Mouse (Mus musculus) midbrain, postnatal 0 days (tissue): Measurements from ENCODE around the gene Btf3l4. TPM values are rescaled to one million over a fixed set of nuclear protein-coding genes. Genes with fewer than 3 reads are reported as not detected.

Experiments
- ATAC-seq: fragments of 200-750 bp; cut with Nextera tagmentation; 2 replicates; pipeline ENCODE4 v1.8.0; 2017; ENCODE audit warnings: moderate number of reproducible peaks, mild to moderate bottlenecking, moderate TSS enrichment, moderate library complexity; ENCODE audit not compliant: low FRiP score
- DNase-seq: peaks from one replicate; pipeline ENCODE4 v3.0.0-alpha.2; 2015; ENCODE audit warnings: low spot score
- H3K27ac ChIP-seq: fragments of 300-500 bp; sonication (generic); 2 replicates; pipeline ENCODE4 v1.5.1; 2014; ENCODE audit warnings: low read depth, mild to moderate bottlenecking, low read length, mixed read lengths
- H3K27me3 ChIP-seq: fragments of 300-500 bp; sonication (generic); 2 replicates; pipeline ENCODE4 v1.6.1; 2014; ENCODE audit warnings: low read length, control low read depth, mixed read lengths; ENCODE audit not compliant: insufficient read depth
- H3K36me3 ChIP-seq: fragments of 300-500 bp; sonication (generic); 2 replicates; pipeline ENCODE4 v1.6.1; 2014; ENCODE audit warnings: low read length, control low read depth, mixed read lengths; ENCODE audit not compliant: insufficient read depth
- H3K4me1 ChIP-seq: fragments of 300-500 bp; sonication (generic); 2 replicates; pipeline ENCODE4 v1.6.1; 2014; ENCODE audit warnings: mild to moderate bottlenecking, control low read depth, antibody characterized with exemption, low read length, mixed read lengths; ENCODE audit not compliant: insufficient read depth
- H3K4me2 ChIP-seq: fragments of 300-500 bp; sonication (generic); 2 replicates; pipeline ENCODE4 v1.6.1; 2014; ENCODE audit warnings: low read depth, mild to moderate bottlenecking, low read length, mixed read lengths; ENCODE audit not compliant: poor library complexity, severe bottlenecking
- H3K4me3 ChIP-seq: fragments of 300-500 bp; sonication (generic); 2 replicates; pipeline ENCODE4 v1.5.1; 2014; ENCODE audit warnings: low read depth, mild to moderate bottlenecking, low read length, moderate library complexity
- H3K9ac ChIP-seq: fragments of 300-500 bp; sonication (generic); replicated peaks from 2 replicates; pipeline ENCODE4 v1.6.1; 2014; ENCODE audit warnings: mild to moderate bottlenecking, low read length, moderate library complexity, mixed read lengths; ENCODE audit not compliant: poor library complexity, severe bottlenecking
- H3K9me3 ChIP-seq: fragments of 300-500 bp; sonication (generic); 2 replicates; pipeline ENCODE4 v1.6.1; 2016; ENCODE audit warnings: low read length, control low read depth
- CTCF ChIP-seq: IDR thresholded peaks from 2 replicates; pipeline ENCODE4 v1.5.1; 2016; ENCODE audit warnings: antibody characterized with exemption, mild to moderate bottlenecking
- WGBS: fragments of 180-500 bp; shearing (Covaris S2); extraction: QIAGEN DNeasy Blood & Tissue Kit; methylation state at CpG from one replicate; pipeline ENCODE4 v1.1.7; 2014; 5-methylcytosine and 5-hydroxymethylcytosine counted together
- polyA plus RNA-seq: library from polyadenylated mRNA; unstranded; fragments of >200 nt; fragmentation: Nextera tagmentation; extraction: Ambion mirVana; gene quantifications from 2 replicates; pipeline ENCODE4 v1.2.1, GENCODE M21; 2015
- total RNA-seq: library from RNA; depleted of rRNA; stranded (reverse); fragments of >200 nt; gene quantifications from 2 replicates; pipeline ENCODE4 v1.2.3, GENCODE M21; 2014; rRNA removed

Btf3l4 gene
- total RNA-seq = 101 and 137 TPM in 2 replicates
- polyA plus RNA-seq = 156 and 164 TPM in 2 replicates

GRCm38 (mm10) chr4:108832916-108833827 lies at the start of gene Btf3l4:
Btf3l4 (minus strand) TSS chr4:108833614.
- Histone ChIP-seq H3K9me3 (no peaks in the 10 kb centered on the region), H3K27ac (peak within 1 kb of the TSS; percentile 99), H3K4me2 (peak within 1 kb of the TSS; percentile 81), H3K36me3 (peaks cover 4% of the 10 kb centered on the region; the same call in 1 of the 2 replicates), H3K27me3 (no peaks in the 10 kb centered on the region), H3K9ac (peak within 1 kb of the TSS; percentile 99), H3K4me1 (no peaks in the 10 kb centered on the region; the same call in 1 of the 2 replicates), H3K4me3 (peak within 1 kb of the TSS; percentile 95)
- DNase-seq (peak; percentile 97), ATAC-seq (peak; percentile 95)
- under 1% methylated on average over 70 of the region's 73 CpGs for WGBS
- no peak for TF ChIP-seq CTCF

GRCm38 (mm10) chr4:108878963-108879822 lies 45.8 kb upstream of the Btf3l4 start, which contains the start of gene Rab3b:
Rab3b (plus strand) TSS chr4:108879063.
- 0 out of 2 replicates have a peak, but pooled peaks have one; percentile 2 for TF ChIP-seq CTCF
- Histone ChIP-seq H3K9ac (peak within 1 kb of the TSS; percentile 87), H3K27me3 (no peaks in the 10 kb centered on the region), H3K36me3 (no peaks in the 10 kb centered on the region), H3K4me2 (peak within 1 kb of the TSS; percentile 70), H3K27ac (peak within 1 kb of the TSS; percentile 74), H3K9me3 (no peaks in the 10 kb centered on the region), H3K4me3 (peak within 1 kb of the TSS; percentile 82), H3K4me1 (no peaks in the 10 kb centered on the region)
- under 1% methylated on average over 46 of the region's 46 CpGs for WGBS
- ATAC-seq (peak; percentile 88), DNase-seq (peak; percentile 80)

- no peaks in the 10 kb centered on the region for H3K4me1 ChIP-seq
- no peak overlapping the region for H3K27ac ChIP-seq
- no peak for TF ChIP-seq CTCF
- DNase-seq = no peak
- no peaks in the 10 kb centered on the region for H3K9me3 ChIP-seq
- WGBS = 80% methylated on average over 6 of the region's 6 CpGs
- no peak for ATAC-seq
- no peaks in the 10 kb centered on the region for H3K36me3 ChIP-seq
- H3K9ac ChIP-seq = no peak overlapping the region
- H3K27me3 ChIP-seq = no peaks in the 10 kb centered on the region
- H3K4me2 ChIP-seq = no peak overlapping the region
- H3K4me3 ChIP-seq = no peak overlapping the region
Observed at GRCm38 (mm10) chr4:108877901-108878300, 44.5 kb upstream of the Btf3l4 start.

GRCm38 (mm10) chr4:108873746-108874145 lies 40.3 kb upstream of the Btf3l4 start:
- DNase-seq (no peak), ATAC-seq (no peak)
- 88% methylated on average over 5 of the region's 5 CpGs for WGBS
- Histone ChIP-seq H3K4me1 (no peaks in the 10 kb centered on the region), H3K9ac (no peak overlapping the region), H3K27me3 (no peaks in the 10 kb centered on the region), H3K4me3 (no peak overlapping the region), H3K4me2 (no peak overlapping the region), H3K27ac (no peak overlapping the region), H3K36me3 (no peaks in the 10 kb centered on the region), H3K9me3 (no peaks in the 10 kb centered on the region)
- no peak for TF ChIP-seq CTCF

- DNase-seq (peak; percentile 96), ATAC-seq (peak; percentile 90)
- Histone ChIP-seq H3K27ac (no peak overlapping the region), H3K27me3 (no peaks in the 10 kb centered on the region), H3K4me3 (no peak overlapping the region), H3K9me3 (no peaks in the 10 kb centered on the region), H3K36me3 (no peaks in the 10 kb centered on the region), H3K4me2 (no peak overlapping the region), H3K4me1 (no peaks in the 10 kb centered on the region), H3K9ac (no peak overlapping the region)
- 35% methylated on average over 10 of the region's 10 CpGs for WGBS
- TF ChIP-seq CTCF = peak; percentile 99
Observed at GRCm38 (mm10) chr4:108869730-108870374, 36.4 kb upstream of the Btf3l4 start.
